Mouse (Mus musculus): ENCODE data around the gene Recql5. TPM values are rescaled to one million over a fixed set of nuclear protein-coding genes. Genes with fewer than 3 reads are reported as not detected.

The Recql5 gene
- total RNA-seq, 2 experiments from 2014 or later: 17.7 to 23.3 TPM

GRCm38 (mm10) chr11:115902177-115902576, 31.1 kb downstream of the Recql5 start:
- ATAC-seq (replicated peaks; ENCODE audit: poor library complexity): no peak

GRCm38 (mm10) chr11:115901338-115902161, 31.7 kb downstream of the Recql5 start:
- ATAC-seq (replicated peaks; ENCODE audit: poor library complexity): peak; percentile 41

- no peak for ATAC-seq (replicated peaks; ENCODE audit: poor library complexity)
Observed at GRCm38 (mm10) chr11:115900561-115901337, 32.5 kb downstream of the Recql5 start.

GRCm38 (mm10) chr11:115899486-115900266, 33.6 kb downstream of the Recql5 start, which contains the start of gene Smim5:
Gene Smim5 (plus strand): TSS chr11:115899966.
- ATAC-seq (replicated peaks; ENCODE audit: poor library complexity): peak; percentile 49

GRCm38 (mm10) chr11:115898886-115899285, 34.4 kb downstream of the Recql5 start:
- ATAC-seq (replicated peaks; ENCODE audit: poor library complexity): peak; percentile 21; the same call in 1 of the 2 replicates

- ATAC-seq (replicated peaks; ENCODE audit: poor library complexity): peak; percentile 5
Observed at GRCm38 (mm10) chr11:115898446-115898845, 34.8 kb downstream of the Recql5 start.

- peak; percentile 66 for ATAC-seq (replicated peaks; ENCODE audit: poor library complexity)
Observed at GRCm38 (mm10) chr11:115894755-115895520, 38.3 kb downstream of the Recql5 start.

GRCm38 (mm10) chr11:115893071-115893470, 40.2 kb downstream of the Recql5 start:
- ATAC-seq (replicated peaks; ENCODE audit: poor library complexity): no peak

GRCm38 (mm10) chr11:115892213-115892612, 41.1 kb downstream of the Recql5 start:
- no peak for ATAC-seq (replicated peaks; ENCODE audit: poor library complexity)

GRCm38 (mm10) chr11:115889159-115889558, 44.1 kb downstream of the Recql5 start:
- no peak for ATAC-seq (replicated peaks; ENCODE audit: poor library complexity)

- no peak for ATAC-seq (replicated peaks; ENCODE audit: poor library complexity)
Observed at GRCm38 (mm10) chr11:115888020-115888419, 45.3 kb downstream of the Recql5 start.

- ATAC-seq (replicated peaks; ENCODE audit: poor library complexity): no peak
Observed at GRCm38 (mm10) chr11:115886446-115886845, 46.8 kb downstream of the Recql5 start.

- ATAC-seq (replicated peaks; ENCODE audit: poor library complexity): no peak
Observed at GRCm38 (mm10) chr11:115885281-115885680, 48.0 kb downstream of the Recql5 start.

- no peak for ATAC-seq (replicated peaks; ENCODE audit: poor library complexity)
Observed at GRCm38 (mm10) chr11:115884361-115884760, 48.9 kb downstream of the Recql5 start.

- ATAC-seq (replicated peaks; ENCODE audit: poor library complexity): no peak
Observed at GRCm38 (mm10) chr11:115883251-115883650, 50.0 kb downstream of the Recql5 start.

- peak; percentile 74 for ATAC-seq (replicated peaks; ENCODE audit: poor library complexity)
Observed at GRCm38 (mm10) chr11:115881002-115881401, 52.3 kb downstream of the Recql5 start.

- no peak for ATAC-seq (replicated peaks; ENCODE audit: poor library complexity)
Observed at GRCm38 (mm10) chr11:115878071-115878470, 55.2 kb downstream of the Recql5 start.

- peak; percentile 45; the same call in 1 of the 2 replicates for ATAC-seq (replicated peaks; ENCODE audit: poor library complexity)
Observed at GRCm38 (mm10) chr11:115877174-115877755, 56.0 kb downstream of the Recql5 start.

- no peak for ATAC-seq (replicated peaks; ENCODE audit: poor library complexity)
Observed at GRCm38 (mm10) chr11:115876438-115876837, 56.8 kb downstream of the Recql5 start.

- ATAC-seq (replicated peaks; ENCODE audit: poor library complexity): no peak
Observed at GRCm38 (mm10) chr11:115875935-115876334, 57.3 kb downstream of the Recql5 start.
